Mouse (Mus musculus) lung, embryonic 14.5 days (tissue): ENCODE results near the gene Mfsd4b1. TPM values are rescaled to one million over a fixed set of nuclear protein-coding genes. Genes with fewer than 3 reads are reported as not detected.

Experiments
- ATAC-seq: fragments of 200-750 bp; cut with Nextera tagmentation; 2 replicates; pipeline ENCODE4 v1.8.0; 2017; ENCODE audit warnings: mild to moderate bottlenecking, moderate TSS enrichment, moderate library complexity; ENCODE audit not compliant: insufficient read depth
- DNase-seq: peaks from one replicate; pipeline ENCODE4 v3.0.0-alpha.2; 2015
- H3K27ac ChIP-seq: fragments of 300-500 bp; sonication (generic); 2 replicates; pipeline ENCODE4 v1.5.1; 2014; ENCODE audit warnings: low read depth, mild to moderate bottlenecking, moderate library complexity
- H3K27me3 ChIP-seq: fragments of 300-500 bp; sonication (generic); 2 replicates; pipeline ENCODE4 v1.6.1; 2014; ENCODE audit warnings: low read length, control low read depth; ENCODE audit not compliant: insufficient read depth
- H3K36me3 ChIP-seq: fragments of 300-500 bp; sonication (generic); 2 replicates; pipeline ENCODE4 v1.6.1; 2014; ENCODE audit warnings: control low read depth; ENCODE audit not compliant: insufficient read depth
- H3K4me1 ChIP-seq: fragments of 300-500 bp; sonication (generic); 2 replicates; pipeline ENCODE4 v1.6.1; 2014; ENCODE audit warnings: antibody characterized with exemption, control low read depth; ENCODE audit not compliant: insufficient read depth
- H3K4me2 ChIP-seq: fragments of 300-500 bp; sonication (generic); 2 replicates; pipeline ENCODE4 v1.6.1; 2014; ENCODE audit warnings: mild to moderate bottlenecking
- H3K4me3 ChIP-seq: fragments of 300-500 bp; sonication (generic); 2 replicates; pipeline ENCODE4 v1.5.1; 2014; ENCODE audit warnings: low read depth, low read length
- H3K9ac ChIP-seq: fragments of 300-500 bp; sonication (generic); 2 replicates; pipeline ENCODE4 v1.6.1; 2014
- H3K9me3 ChIP-seq: fragments of 300-500 bp; sonication (generic); 2 replicates; pipeline ENCODE4 v1.6.1; 2016; ENCODE audit warnings: low read depth, low read length, control low read depth
- CTCF ChIP-seq: IDR thresholded peaks from 2 replicates; pipeline ENCODE4 v1.5.1; 2016; ENCODE audit warnings: antibody characterized with exemption, low read depth
- WGBS: fragments of 180-500 bp; shearing (Covaris S2); extraction: QIAGEN DNeasy Blood & Tissue Kit; methylation state at CpG from one replicate; pipeline ENCODE4 v1.1.7; 2014; 5-methylcytosine and 5-hydroxymethylcytosine counted together
- polyA plus RNA-seq: library from polyadenylated mRNA; unstranded; fragments of >200 nt; fragmentation: Nextera tagmentation; extraction: Ambion mirVana; gene quantifications from 2 replicates; pipeline ENCODE4 v1.2.1, GENCODE M21; 2014

Mfsd4b1 gene
- polyA plus RNA-seq, 1 experiment from 2014 or later: not detected

GRCm38 (mm10) chr10:40054455-40054854 lies 29.4 kb upstream of the Mfsd4b1 start:
- Histone ChIP-seq H3K27me3 (no peaks in the 10 kb centered on the region), H3K4me2 (no peak overlapping the region), H3K9me3 (no peaks in the 10 kb centered on the region), H3K4me3 (no peak overlapping the region), H3K4me1 (no peaks in the 10 kb centered on the region), H3K9ac (no peak overlapping the region), H3K27ac (no peak overlapping the region), H3K36me3 (no peaks in the 10 kb centered on the region)
- 87% methylated on average over 8 of the region's 8 CpGs for WGBS
- no peak for DNase-seq
- ATAC-seq: no peak
- no peak for TF ChIP-seq CTCF

- no peak for TF ChIP-seq CTCF
- Histone ChIP-seq H3K36me3 (no peaks in the 10 kb centered on the region), H3K9ac (no peak overlapping the region)
These were observed 28.8 kb upstream of the Mfsd4b1 start for GRCm38 (mm10) chr10:40053896-40054295.

DNA sequence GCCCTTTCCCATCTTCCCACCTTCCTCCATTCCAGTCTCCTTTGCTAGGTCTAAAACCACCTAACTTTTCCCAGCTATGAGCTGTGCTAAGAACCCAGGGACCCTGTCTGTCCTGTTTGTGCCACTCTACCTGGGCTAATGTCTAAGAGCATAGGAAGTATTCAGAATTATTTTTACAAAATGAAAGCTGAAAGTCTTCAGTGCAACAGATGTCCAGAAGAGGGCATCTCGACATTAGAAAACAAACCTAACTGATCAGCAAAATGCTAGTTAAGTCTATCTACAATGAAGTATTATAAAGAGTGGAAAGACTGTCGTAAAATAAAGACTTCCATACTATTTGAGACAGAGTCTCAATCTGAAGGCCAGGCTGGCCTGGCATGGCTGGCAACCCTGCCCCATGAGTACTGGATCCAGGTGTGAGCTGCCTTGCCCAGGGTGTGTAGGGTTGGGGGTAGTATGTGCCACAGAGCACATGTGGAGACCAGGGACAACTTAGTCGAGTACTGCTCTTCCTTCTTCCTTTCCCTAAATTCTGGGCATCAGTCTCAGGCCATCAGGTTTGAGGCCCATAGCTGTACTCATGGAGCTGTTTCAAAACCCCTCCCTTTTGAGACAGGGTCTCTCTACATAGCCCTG lies 28.3 kb upstream of the Mfsd4b1 start:
- ATAC-seq (peak; percentile 28; the same call in 1 of the 2 replicates), DNase-seq (peak; percentile 80)
- WGBS: 47% methylated on average over 3 of the region's 3 CpGs
- Histone ChIP-seq H3K4me2 (no peak overlapping the region), H3K4me1 (no peaks in the 10 kb centered on the region), H3K27ac (no peak overlapping the region), H3K36me3 (no peaks in the 10 kb centered on the region), H3K4me3 (no peak overlapping the region), H3K9me3 (no peaks in the 10 kb centered on the region), H3K9ac (no peak overlapping the region), H3K27me3 (no peaks in the 10 kb centered on the region)
- peak; percentile 74 for TF ChIP-seq CTCF

More at GRCm38 (mm10) chr10:40053896-40054295, 28.8 kb upstream of the Mfsd4b1 start:
- 83% methylated on average over 4 of the region's 4 CpGs for WGBS
- Histone ChIP-seq H3K4me1 (no peaks in the 10 kb centered on the region), H3K27me3 (no peaks in the 10 kb centered on the region), H3K4me3 (no peak overlapping the region), H3K4me2 (no peak overlapping the region), H3K9me3 (no peaks in the 10 kb centered on the region), H3K27ac (no peak overlapping the region)
- no peak for ATAC-seq
- DNase-seq: no peak

DNA sequence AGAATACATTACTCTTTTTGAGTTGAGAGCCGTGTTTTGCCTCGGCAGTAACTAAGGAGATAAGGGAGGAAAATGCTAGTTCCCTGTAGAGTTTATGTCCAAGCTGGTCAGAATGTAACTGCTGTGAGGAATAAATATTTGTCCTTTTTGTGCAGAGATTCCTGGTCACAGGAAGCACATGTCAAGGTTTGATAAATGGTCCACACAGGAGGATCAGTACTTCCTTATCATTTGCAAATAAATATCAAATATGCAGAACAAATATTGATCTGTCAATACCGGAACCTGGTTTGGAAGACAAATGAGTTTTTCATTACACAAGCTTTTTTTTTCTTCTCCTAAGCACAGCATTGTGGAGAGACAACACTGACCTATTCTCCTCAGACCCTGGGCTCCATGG lies 26.9 kb upstream of the Mfsd4b1 start:
- H3K4me3 ChIP-seq: no peak overlapping the region
- DNase-seq (no peak), ATAC-seq (no peak)
- H3K27me3 ChIP-seq: no peaks in the 10 kb centered on the region
- TF ChIP-seq CTCF: no peak
- no peaks in the 10 kb centered on the region for H3K36me3 ChIP-seq
- H3K27ac ChIP-seq: no peak overlapping the region
- H3K4me2 ChIP-seq: no peak overlapping the region
- no peaks in the 10 kb centered on the region for H3K9me3 ChIP-seq
- H3K4me1 ChIP-seq: no peaks in the 10 kb centered on the region
- WGBS: 15% methylated on average over 3 of the region's 3 CpGs
- H3K9ac ChIP-seq: no peak overlapping the region

DNA sequence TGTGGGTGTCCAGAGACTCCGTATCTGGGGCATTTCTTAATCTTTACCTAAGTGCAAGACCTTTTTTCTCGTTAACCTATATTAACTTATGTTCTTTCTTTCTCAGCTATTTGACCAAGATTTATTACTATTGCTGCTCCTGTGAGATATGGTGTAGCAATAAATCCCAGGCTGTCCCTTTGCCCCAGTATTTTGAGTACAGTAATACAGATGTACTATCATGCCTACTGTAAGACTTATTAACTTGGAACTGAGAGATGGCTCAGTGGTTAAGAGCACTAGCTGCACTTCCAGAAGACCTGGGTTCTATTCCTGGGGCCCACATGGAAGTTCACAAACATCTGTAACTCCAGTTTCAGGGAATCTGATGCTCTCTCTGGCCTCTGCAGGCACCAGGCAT lies 25.7 kb upstream of the Mfsd4b1 start:
- no peak overlapping the region for H3K9ac ChIP-seq
- H3K36me3 ChIP-seq: no peaks in the 10 kb centered on the region
- WGBS: 80% methylated on average over 2 of the region's 2 CpGs
- ATAC-seq (no peak), DNase-seq (no peak)
- no peak overlapping the region for H3K27ac ChIP-seq
- no peaks in the 10 kb centered on the region for H3K9me3 ChIP-seq
- TF ChIP-seq CTCF: no peak
- H3K4me1 ChIP-seq: no peaks in the 10 kb centered on the region
- H3K4me3 ChIP-seq: no peak overlapping the region
- H3K4me2 ChIP-seq: no peak overlapping the region
- no peaks in the 10 kb centered on the region for H3K27me3 ChIP-seq

- no peak overlapping the region for H3K9ac ChIP-seq
- no peaks in the 10 kb centered on the region for H3K4me1 ChIP-seq
- no peak overlapping the region for H3K4me3 ChIP-seq
- no peak overlapping the region for H3K27ac ChIP-seq
- ATAC-seq (no peak), DNase-seq (no peak)
- H3K4me2 ChIP-seq: no peak overlapping the region
- no peaks in the 10 kb centered on the region for H3K36me3 ChIP-seq
- no peaks in the 10 kb centered on the region for H3K27me3 ChIP-seq
- WGBS: 18% methylated on average over 4 of the region's 4 CpGs
- H3K9me3 ChIP-seq: no peaks in the 10 kb centered on the region
- peak; percentile 48 for TF ChIP-seq CTCF
These were observed 16.3 kb upstream of the Mfsd4b1 start for GRCm38 (mm10) chr10:40041339-40041738.

DNA sequence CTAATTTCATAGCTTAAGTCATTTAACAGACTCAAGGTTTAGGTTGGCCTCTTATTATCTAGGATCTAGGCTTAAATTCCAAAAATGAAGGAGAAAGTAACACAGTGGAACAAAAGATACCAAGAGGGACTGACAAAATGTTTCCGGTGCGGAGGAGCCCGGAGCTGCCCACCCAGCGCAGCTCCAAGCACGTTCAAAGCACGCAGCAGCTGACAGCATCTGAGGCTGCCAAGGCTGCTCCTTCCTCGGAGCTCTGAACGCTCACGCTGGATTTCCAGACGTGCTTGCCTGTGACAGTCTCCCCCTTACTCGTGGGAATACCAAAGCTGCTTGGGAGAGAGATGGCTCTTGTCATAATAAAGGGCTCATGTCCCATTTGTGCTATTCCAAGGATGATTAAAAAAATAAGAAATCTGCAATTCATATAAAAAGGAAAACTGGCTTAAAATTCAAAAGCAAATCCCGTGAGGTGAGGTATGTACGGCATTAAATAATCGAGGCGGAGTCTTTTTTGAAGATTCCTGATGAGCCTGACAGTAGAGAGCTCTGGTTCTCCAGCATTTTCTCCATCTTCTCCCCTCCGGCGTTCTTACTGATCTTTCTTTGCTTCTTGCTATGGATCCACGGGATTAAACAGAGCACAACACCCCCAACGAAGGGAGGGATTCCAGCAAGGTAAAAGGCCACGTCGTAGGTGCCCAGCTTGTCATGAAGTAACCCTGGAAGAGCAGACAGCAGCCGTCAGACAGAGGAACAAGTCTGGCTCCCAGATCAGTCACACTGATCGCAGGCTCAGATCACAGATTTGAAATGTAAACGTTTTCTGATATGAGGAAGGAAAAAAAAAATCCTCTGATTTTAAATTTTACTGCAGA lies 11.9 kb upstream of the Mfsd4b1 start:
- no peaks in the 10 kb centered on the region for H3K27me3 ChIP-seq
- 53% methylated on average over 24 of the region's 24 CpGs for WGBS
- no peaks in the 10 kb centered on the region for H3K4me1 ChIP-seq
- DNase-seq: peak; percentile 55
- no peak overlapping the region for H3K9ac ChIP-seq
- peak overlapping the region; percentile 2; the same call in 1 of the 2 replicates for H3K4me2 ChIP-seq
- H3K27ac ChIP-seq: no peak overlapping the region
- no peaks in the 10 kb centered on the region for H3K36me3 ChIP-seq
- ATAC-seq: no peak
- TF ChIP-seq CTCF: no peak
- H3K4me3 ChIP-seq: no peak overlapping the region
- no peaks in the 10 kb centered on the region for H3K9me3 ChIP-seq
